Mouse (Mus musculus) limb, embryonic 10.5 days (tissue): Measurements from ENCODE around the gene Csrnp1. TPM values are rescaled to one million over a fixed set of nuclear protein-coding genes. Genes with fewer than 3 reads are reported as not detected.

Experiments used
- DNase-seq: peaks from one replicate; pipeline ENCODE4 v3.0.0-alpha.2; 2017; ENCODE audit warnings: low spot score
- H3K27ac ChIP-seq: fragments of 300-500 bp; sonication (generic); 2 replicates; pipeline ENCODE4 v1.5.1; 2016; ENCODE audit warnings: mild to moderate bottlenecking
- H3K27me3 ChIP-seq: fragments of 300-500 bp; sonication (generic); 2 replicates; pipeline ENCODE4 v1.6.1; 2016; ENCODE audit warnings: low read depth, mild to moderate bottlenecking; ENCODE audit not compliant: poor library complexity, severe bottlenecking
- H3K36me3 ChIP-seq: fragments of 300-500 bp; sonication (generic); 2 replicates; pipeline ENCODE4 v1.6.1; 2016; ENCODE audit warnings: mild to moderate bottlenecking, moderate library complexity
- H3K4me1 ChIP-seq: fragments of 300-500 bp; sonication (generic); 2 replicates; pipeline ENCODE4 v1.6.1; 2016
- H3K4me3 ChIP-seq: fragments of 300-500 bp; sonication (generic); 2 replicates; pipeline ENCODE4 v1.5.1; 2016; ENCODE audit warnings: mild to moderate bottlenecking, moderate library complexity
- H3K9me3 ChIP-seq: fragments of 300-500 bp; sonication (generic); replicated peaks from 2 replicates; pipeline ENCODE4 v1.6.1; 2016; ENCODE audit warnings: mild to moderate bottlenecking
- WGBS: fragments of 180-500 bp; shearing (Covaris S2); methylation state at CpG from one replicate; pipeline ENCODE4 v1.1.7; 2016; 5-methylcytosine and 5-hydroxymethylcytosine counted together
- polyA plus RNA-seq: library from polyadenylated mRNA; unstranded; fragments of >200 nt; fragmentation: Nextera tagmentation; extraction: Ambion mirVana; gene quantifications from 2 replicates; pipeline ENCODE4 v1.2.1, GENCODE M21; 2016

Gene Csrnp1
- polyA plus RNA-seq, 1 experiment from 2014 or later: 3.5 TPM

DNA sequence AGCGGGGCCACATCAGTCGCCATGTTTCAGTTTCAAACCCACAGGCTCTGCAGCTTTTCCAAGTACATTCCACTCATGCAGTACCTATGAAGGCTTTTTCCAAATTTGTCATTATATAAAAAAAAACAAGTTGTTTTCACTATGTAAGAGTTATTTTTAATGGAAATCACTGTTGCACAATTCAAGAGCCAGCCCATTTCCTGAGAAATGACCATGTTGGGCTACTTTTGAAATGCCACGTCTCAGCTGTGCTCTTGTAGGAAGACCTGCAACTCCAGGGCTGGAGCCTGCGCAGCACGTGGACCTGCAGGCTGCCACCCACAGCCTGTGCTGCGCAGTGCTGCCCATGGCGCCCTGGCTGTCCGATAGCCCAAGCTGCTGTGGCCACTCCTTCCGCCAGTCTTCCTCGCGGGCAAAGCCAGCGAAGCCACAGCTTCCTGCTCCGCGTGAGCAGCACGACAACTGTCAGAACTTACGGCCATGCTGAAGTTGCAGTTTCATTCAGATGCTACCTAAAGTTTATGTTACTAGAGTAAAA lies 59.3 kb downstream of the Csrnp1 start:
- WGBS: 95% methylated on average over 16 of the region's 16 CpGs

DNA sequence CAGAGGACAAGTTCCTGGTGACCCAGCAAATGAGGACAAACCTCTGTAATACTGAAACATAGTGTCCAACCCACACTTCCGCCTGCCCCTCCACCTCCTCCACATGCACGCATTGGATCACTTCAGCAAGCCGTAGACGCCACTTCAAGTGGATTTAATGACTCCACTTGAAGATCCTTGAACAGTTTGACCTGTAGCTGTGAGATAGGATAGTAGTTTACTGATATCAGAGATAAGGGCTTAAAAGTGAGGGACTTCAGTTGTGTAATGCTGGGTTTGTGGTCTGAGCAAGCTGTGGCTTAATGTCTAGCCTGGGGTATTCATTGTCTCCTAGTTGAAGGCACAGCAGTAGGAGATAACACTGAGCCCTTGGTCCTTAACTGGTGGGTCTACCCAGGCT lies 61.0 kb downstream of the Csrnp1 start:
- Histone ChIP-seq H3K9me3 (no peaks in the 10 kb centered on the region), H3K36me3 (peaks cover 98% of the 10 kb centered on the region), H3K4me3 (no peak overlapping the region), H3K4me1 (no peaks in the 10 kb centered on the region), H3K27ac (no peak overlapping the region), H3K27me3 (no peaks in the 10 kb centered on the region)
- WGBS: 93% methylated on average over 4 of the region's 4 CpGs
- DNase-seq: no peak

More for the DNA sequence above, 59.3 kb downstream of the Csrnp1 start:
- peaks cover 98% of the 10 kb centered on the region for H3K36me3 ChIP-seq
- H3K4me3 ChIP-seq: no peak overlapping the region
- no peaks in the 10 kb centered on the region for H3K4me1 ChIP-seq
- DNase-seq: no peak
- no peaks in the 10 kb centered on the region for H3K9me3 ChIP-seq
- H3K27me3 ChIP-seq: no peaks in the 10 kb centered on the region
- no peak overlapping the region for H3K27ac ChIP-seq

Other genes starting within 250 kb of the Csrnp1 start
- gene Scn11a, start 159.2 kb downstream of the Csrnp1 start, polyA plus RNA-seq: 0.06 and 0.25 TPM in 2 replicates
- 66.0 and 71.8 TPM in 2 replicates for gene Wdr48, start 89.8 kb downstream of the Csrnp1 start, polyA plus RNA-seq
- 30.3 and 33.0 TPM in 2 replicates for gene Gorasp1, start 47.1 kb downstream of the Csrnp1 start, polyA plus RNA-seq
- 0.34 and 0.43 TPM in 2 replicates for gene Ttc21a, start 47.1 kb downstream of the Csrnp1 start, polyA plus RNA-seq
- gene Xirp1, start 38.9 kb upstream of the Csrnp1 start, polyA plus RNA-seq: 0.05 and 0.09 TPM in 2 replicates
- 2.5 and 4.0 TPM in 2 replicates for gene Cx3cr1, start 85.2 kb upstream of the Csrnp1 start, polyA plus RNA-seq
- not detected in 2 replicates for gene Ccr8, start 107.5 kb upstream of the Csrnp1 start, polyA plus RNA-seq
- 46.7 and 47.0 TPM in 2 replicates for gene Slc25a38, start 125.7 kb upstream of the Csrnp1 start, polyA plus RNA-seq
- 1,497 and 1,677 TPM in 2 replicates for gene Rpsa, start 143.0 kb upstream of the Csrnp1 start, polyA plus RNA-seq
- gene Mobp, start 165.0 kb upstream of the Csrnp1 start, polyA plus RNA-seq: not detected in 2 replicates